Mouse (Mus musculus): ENCODE measurements around the gene Nupl1.
A peak's percentile ranks its signal among the peaks of the same experiment; 100 is the strongest.

Nupl1 gene

DNA sequence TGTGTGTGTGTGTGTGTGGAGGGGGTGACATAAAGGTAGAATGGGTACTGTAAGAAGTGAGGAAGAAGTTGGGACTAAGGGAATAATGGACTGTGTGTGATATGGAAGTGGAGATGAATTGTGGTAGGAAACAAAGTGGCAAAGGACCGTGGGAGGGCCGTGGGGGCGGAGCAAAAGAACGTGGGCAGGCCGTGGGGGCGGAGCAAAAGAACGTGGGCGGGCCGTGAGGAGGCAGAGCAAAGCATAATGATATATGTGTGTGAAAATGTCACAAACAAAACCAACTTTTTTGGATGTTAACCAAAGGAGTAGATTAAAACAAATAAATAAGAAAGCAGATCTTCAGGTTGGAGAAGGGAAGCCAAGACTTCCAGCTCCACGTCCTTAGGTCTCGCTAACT is 98.9 kb downstream of the Nupl1 start:
- DNase-seq (ENCODE audit: low spot score in 2 of 2) = no peak

DNA sequence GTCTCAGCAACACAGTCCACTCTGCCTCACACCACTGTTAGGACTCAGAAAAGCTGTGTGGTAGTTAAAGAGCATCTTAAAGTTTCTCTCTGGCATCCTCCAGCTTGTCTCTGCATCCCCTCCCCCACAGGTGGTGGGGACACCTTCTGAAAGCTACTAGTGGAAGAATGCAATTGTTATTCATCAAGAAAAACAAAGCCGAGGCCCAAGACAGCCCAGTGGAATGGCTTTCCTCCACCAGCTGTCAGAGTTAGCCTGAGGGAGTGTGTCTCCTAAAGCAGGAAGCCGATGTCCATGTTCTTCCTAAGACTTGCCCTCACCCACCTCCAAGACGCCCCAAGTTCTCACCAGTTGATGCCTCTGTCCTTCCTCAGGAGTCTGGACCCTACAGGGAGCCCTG is 102.3 kb downstream of the Nupl1 start:
- DNase-seq (ENCODE audit: low spot score in 2 of 2) = no peak

DNA sequence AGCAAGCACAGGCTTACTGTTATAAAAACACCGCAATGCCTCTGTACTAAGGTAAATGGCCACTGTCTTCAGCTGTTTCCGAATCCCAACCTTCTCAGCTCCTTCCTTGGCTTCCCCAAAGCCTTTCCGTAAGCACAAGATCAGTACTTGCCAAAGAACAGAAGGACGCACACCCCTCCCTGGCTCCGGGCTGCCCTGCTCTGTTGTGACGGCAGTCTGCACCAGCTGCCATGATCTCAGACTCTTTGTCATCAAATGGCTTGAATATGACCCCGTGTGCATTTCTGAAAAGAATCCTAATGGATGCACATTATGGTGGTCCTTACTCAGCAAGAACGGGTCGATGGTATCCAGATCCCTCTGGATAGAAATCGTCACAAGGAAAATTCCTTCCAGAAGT is 108.0 kb downstream of the Nupl1 start:
- no peak for DNase-seq (ENCODE audit: low spot score in 2 of 2)

DNA sequence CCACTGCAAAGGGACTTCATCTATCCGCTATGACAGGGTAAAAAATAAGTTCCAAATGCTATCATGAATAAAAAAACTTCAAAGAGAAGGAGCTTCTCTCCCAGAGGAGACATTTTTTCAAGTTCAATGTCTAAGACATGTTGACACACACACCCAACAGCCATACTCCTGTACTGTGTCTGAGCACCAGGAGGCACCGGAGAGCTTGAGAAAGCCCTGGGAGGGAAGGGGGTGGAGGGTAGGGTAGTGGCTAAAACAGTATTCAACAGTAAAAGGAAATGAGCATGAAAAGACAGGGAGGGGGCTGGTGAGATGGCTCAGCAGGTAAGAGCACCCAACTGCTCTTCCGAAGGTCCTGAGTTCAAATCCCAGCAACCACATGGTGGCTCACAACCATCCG is 112.9 kb downstream of the Nupl1 start:
- peak in 1 of 2 experiments; percentile 15 for DNase-seq (ENCODE audit: low spot score in 2 of 2)

DNA sequence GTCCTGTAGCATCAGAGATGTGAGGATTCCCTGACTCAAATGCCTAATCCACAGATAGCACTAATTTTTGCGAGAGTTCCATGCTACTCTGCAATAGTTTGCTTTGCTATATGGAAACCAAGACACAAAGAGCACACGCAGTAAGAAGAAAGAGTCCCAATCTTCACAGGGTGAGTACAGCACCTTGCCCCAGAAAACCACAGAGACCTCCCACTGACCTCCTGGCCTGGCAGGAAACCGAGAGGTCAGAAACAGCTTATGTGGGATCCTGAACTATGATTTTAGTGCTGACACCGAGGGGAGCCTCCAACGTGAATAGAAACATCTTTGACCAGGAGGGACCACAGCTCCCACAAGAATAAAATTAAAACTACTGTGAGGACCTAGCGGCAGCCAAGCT is 113.4 kb downstream of the Nupl1 start:
- DNase-seq (ENCODE audit: low spot score in 2 of 2) = no peak

DNA sequence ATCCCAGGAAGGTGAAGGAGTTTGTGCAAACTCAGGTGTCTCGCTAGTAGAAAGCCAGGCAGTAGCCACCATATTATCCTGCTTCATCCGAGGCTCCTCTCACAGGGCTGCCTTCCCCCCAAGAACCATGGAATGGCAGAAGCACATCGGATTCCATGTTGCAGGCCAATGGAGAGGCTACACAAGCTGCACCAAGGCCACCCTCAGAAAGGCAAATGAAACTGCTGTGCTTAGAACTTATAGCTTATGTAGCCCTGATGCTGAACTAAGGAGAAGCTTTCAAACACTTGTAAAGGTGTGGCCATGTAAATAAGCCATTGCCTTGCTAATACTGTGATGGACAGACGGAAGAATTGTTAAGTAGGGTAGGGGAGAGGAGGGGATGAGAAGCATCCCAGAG is 115.4 kb downstream of the Nupl1 start:
- DNase-seq (ENCODE audit: low spot score in 2 of 2) = no peak

DNA sequence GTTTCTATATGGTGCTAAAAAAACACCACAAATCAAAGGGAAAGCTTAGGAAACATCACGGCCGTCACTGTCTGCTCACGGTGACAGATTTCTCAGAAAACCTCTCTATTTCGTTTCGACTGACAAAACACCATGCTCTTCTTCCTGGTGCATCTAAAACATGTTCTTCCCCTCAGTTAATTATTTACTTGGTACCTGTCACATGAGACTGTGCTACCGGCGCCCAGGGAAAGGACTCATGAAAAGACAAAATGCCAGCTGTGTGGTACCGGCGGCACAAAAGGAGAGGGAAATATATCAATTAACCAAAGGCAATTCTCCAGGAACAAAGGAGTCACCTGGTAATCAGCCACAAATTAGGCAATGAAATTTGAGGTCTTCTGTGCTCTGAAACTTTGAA is 116.5 kb downstream of the Nupl1 start:
- DNase-seq (ENCODE audit: low spot score in 2 of 2) = no peak
